Mouse (Mus musculus) lung, postnatal 10 days (tissue): ENCODE measurements at regions not wholly inside any gene's neighbourhood (a gene's known extent, or its start where the extent isn't known, plus 50 kb on each side); places are given as distances from the start of the nearest gene placed in this dataset.

ENCODE experiments used
- DNase-seq: peaks from one replicate; pipeline ENCODE4 v3.0.0; 2021

DNA sequence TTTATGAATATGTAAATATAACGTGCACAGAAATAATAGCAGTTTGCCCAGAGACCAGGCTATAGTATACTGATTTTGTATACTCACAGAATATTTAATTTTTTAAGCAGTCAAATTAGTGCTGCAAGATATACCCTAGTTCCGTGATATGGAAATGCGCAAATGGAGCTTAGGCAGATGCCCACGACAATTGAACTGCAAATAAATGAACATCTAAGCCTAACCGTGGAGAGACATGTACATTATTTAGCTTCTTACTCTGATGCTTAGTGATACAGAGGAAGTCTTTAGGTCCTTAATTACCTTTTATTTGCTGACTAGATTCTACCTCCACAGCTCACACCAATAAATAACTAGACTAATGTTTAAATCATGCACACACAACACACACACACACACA, 221.9 kb downstream of the Usp25 start:
- no peak for DNase-seq
